Mouse (Mus musculus): ENCODE results near the gene Rln1. TPM values are rescaled to one million over a fixed set of nuclear protein-coding genes. Genes with fewer than 3 reads are reported as not detected.

Rln1 gene
- polyA plus RNA-seq, 1 experiment from 2014 or later: 1.2 TPM

DNA sequence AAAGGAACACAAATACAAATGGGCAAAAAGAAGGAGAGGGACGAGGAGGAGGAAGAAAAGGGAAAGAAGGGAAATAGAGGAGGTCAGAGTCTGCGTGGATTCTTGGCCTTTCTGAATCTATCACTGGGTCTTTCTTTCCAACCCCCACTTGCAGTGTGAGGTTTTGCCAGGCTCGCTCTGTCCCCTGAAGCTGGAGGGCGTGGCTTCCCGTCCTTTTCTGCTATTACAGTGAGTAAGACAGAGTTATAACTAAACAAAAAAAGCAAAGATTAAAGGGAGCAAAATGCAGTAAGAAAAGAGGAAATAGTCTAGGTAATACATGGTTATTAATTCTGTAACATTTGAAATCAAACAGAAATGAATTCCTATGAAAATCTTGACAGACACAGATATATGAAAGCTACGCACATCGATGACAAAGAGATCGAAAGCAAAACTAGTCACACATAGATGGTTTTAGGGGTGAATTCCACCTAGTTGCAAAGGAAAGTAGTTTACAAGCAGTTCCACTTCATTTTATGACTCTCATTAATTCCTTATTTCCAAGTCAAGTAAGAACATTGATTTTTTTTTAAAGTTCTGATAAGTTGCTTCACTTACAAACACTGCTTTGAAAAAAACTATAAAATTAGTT lies 10.9 kb downstream of the Rln1 start:
- H3K27me3 ChIP-seq (ENCODE audit: control insufficient read depth, insufficient read depth, low read length): no peaks in the 10 kb centered on the region
- 82% methylated on average over 8 of the region's 8 CpGs for WGBS
- no peak for ATAC-seq (ENCODE audit: insufficient read depth, low FRiP score, low TSS enrichment)

DNA sequence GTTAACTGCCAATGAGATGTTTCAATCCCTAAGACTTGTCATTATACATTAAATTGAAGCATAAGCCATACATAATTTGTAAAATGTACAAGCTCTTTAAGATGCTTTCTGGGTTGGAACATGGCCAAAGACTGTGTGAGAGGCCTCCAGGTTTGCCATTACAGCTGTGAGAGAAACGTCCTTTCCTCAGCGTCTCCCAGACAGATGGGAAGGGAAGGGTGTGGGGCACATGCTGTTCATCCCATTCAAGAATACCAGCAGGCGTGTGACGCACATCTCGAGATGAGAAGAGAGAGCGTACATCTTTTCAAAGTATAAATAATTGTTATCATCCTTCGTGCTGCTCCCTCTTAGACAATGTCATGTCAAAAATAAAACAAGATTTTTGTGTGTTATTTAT lies 21.8 kb downstream of the Rln1 start:
- H3K36me3 ChIP-seq (ENCODE audit: control insufficient read depth, insufficient read depth, low read length): peaks cover 4% of the 10 kb centered on the region; the same call in 1 of the 2 replicates
- ATAC-seq (ENCODE audit: insufficient read depth, low FRiP score, low TSS enrichment) (no peak), DNase-seq (ENCODE audit: low spot score) (no peak)
- 63% methylated on average over 7 of the region's 7 CpGs for WGBS
- 0 out of 2 replicates have a peak, but pooled peaks cover 3% of the 10 kb centered on the region for H3K9me3 ChIP-seq (ENCODE audit: control insufficient read depth, low read length)
- no peaks in the 10 kb centered on the region for H3K4me1 ChIP-seq (ENCODE audit: control insufficient read depth, insufficient read depth, low read length)
- H3K4me2 ChIP-seq (ENCODE audit: low read depth): no peak overlapping the region
- no peak overlapping the region for H3K4me3 ChIP-seq (ENCODE audit: low read depth, low read length)
- no peak overlapping the region for H3K9ac ChIP-seq (ENCODE audit: low read length)
- H3K27me3 ChIP-seq (ENCODE audit: control insufficient read depth, insufficient read depth, low read length): no peaks in the 10 kb centered on the region
- H3K27ac ChIP-seq (ENCODE audit: low read depth, low read length): no peak overlapping the region

More for the DNA sequence above, 10.9 kb downstream of the Rln1 start:
- Histone ChIP-seq H3K4me1 (ENCODE audit: control insufficient read depth, insufficient read depth, low read length) (no peaks in the 10 kb centered on the region), H3K36me3 (ENCODE audit: control insufficient read depth, insufficient read depth, low read length) (no peaks in the 10 kb centered on the region), H3K9me3 (ENCODE audit: control insufficient read depth, low read length) (no peaks in the 10 kb centered on the region), H3K9ac (ENCODE audit: low read length) (no peak overlapping the region), H3K4me3 (ENCODE audit: low read depth, low read length) (no peak overlapping the region), H3K27ac (ENCODE audit: low read depth, low read length) (no peak overlapping the region), H3K4me2 (ENCODE audit: low read depth) (no peak overlapping the region)
- no peak for DNase-seq (ENCODE audit: low spot score)

DNA sequence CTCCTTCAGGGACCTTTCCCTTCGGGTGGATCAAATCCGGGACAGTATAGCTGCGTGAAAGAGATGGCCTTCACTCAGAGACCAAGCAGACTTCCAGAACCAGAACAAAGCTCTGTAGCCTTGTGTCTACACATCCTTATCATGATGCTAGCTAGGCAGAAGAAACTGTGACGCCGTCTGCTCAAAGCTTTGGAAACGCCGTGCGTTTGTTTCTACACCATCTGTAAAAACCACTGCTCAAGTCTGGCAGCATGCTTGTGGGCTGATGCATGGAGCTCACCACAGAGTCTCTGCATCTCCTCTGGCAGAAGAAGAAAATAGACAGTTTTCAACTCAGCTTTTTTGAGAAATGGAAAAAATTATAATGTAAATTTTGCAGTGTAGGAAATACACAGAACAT lies 22.7 kb downstream of the Rln1 start:
- Histone ChIP-seq H3K36me3 (ENCODE audit: control insufficient read depth, insufficient read depth, low read length) (peaks cover 4% of the 10 kb centered on the region; the same call in 1 of the 2 replicates), H3K9me3 (ENCODE audit: control insufficient read depth, low read length) (0 out of 2 replicates have a peak, but pooled peaks cover 3% of the 10 kb centered on the region), H3K27me3 (ENCODE audit: control insufficient read depth, insufficient read depth, low read length) (no peaks in the 10 kb centered on the region), H3K4me1 (ENCODE audit: control insufficient read depth, insufficient read depth, low read length) (no peaks in the 10 kb centered on the region), H3K9ac (ENCODE audit: low read length) (no peak overlapping the region), H3K27ac (ENCODE audit: low read depth, low read length) (no peak overlapping the region), H3K4me3 (ENCODE audit: low read depth, low read length) (no peak overlapping the region), H3K4me2 (ENCODE audit: low read depth) (no peak overlapping the region)
- DNase-seq (ENCODE audit: low spot score) (no peak), ATAC-seq (ENCODE audit: insufficient read depth, low FRiP score, low TSS enrichment) (no peak)
- WGBS: 90% methylated on average over 8 of the region's 8 CpGs

DNA sequence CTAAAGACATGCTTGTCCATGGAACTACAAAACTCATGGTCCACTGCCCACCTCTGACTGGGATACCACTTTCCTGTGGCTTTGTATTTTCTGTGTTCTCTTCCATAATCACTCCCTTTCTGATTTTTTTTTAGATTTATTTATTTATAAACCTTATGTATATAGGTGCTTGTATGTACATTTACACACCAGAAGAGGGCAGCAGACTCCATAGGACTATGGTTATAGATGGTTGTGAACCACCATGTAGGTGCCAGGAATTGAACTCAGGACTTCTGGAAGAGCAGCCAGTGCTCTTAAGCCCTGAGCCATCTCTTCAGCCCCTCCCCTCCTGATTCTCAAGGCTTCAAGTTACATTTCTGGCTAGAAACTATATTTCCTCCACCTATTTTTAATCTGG lies 25.6 kb downstream of the Rln1 start:
- H3K9ac ChIP-seq (ENCODE audit: low read length): no peak overlapping the region
- no peaks in the 10 kb centered on the region for H3K4me1 ChIP-seq (ENCODE audit: control insufficient read depth, insufficient read depth, low read length)
- no peak overlapping the region for H3K4me2 ChIP-seq (ENCODE audit: low read depth)
- no peaks in the 10 kb centered on the region for H3K27me3 ChIP-seq (ENCODE audit: control insufficient read depth, insufficient read depth, low read length)
- no peak overlapping the region for H3K27ac ChIP-seq (ENCODE audit: low read depth, low read length)
- no peak overlapping the region for H3K4me3 ChIP-seq (ENCODE audit: low read depth, low read length)
- H3K36me3 ChIP-seq (ENCODE audit: control insufficient read depth, insufficient read depth, low read length): no peaks in the 10 kb centered on the region
- no peaks in the 10 kb centered on the region for H3K9me3 ChIP-seq (ENCODE audit: control insufficient read depth, low read length)
- no peak for ATAC-seq (ENCODE audit: insufficient read depth, low FRiP score, low TSS enrichment)
- DNase-seq (ENCODE audit: low spot score): no peak

DNA sequence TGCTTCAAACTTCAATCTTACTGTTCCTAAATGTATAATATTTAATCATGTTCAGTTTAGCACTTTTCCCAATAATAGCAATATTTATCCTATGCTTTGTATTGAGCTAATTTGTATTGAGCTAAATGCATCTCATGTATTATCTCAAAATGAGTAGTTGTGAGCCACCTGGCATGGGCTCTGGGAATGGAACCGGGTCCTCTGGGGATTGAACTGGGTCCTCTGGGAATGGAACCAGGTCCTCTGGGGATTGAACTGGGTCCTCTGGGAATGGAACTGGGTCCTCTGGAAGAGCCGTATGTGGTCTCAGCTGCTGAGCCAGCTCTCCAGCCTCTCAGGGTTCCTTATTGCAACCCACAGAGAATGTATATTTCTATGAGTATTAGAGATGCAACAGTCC lies 32.4 kb downstream of the Rln1 start:
- Histone ChIP-seq H3K4me2 (ENCODE audit: low read depth) (no peak overlapping the region), H3K27me3 (ENCODE audit: control insufficient read depth, insufficient read depth, low read length) (no peaks in the 10 kb centered on the region), H3K4me3 (ENCODE audit: low read depth, low read length) (no peak overlapping the region), H3K27ac (ENCODE audit: low read depth, low read length) (no peak overlapping the region), H3K36me3 (ENCODE audit: control insufficient read depth, insufficient read depth, low read length) (no peaks in the 10 kb centered on the region), H3K9ac (ENCODE audit: low read length) (no peak overlapping the region), H3K9me3 (ENCODE audit: control insufficient read depth, low read length) (no peaks in the 10 kb centered on the region), H3K4me1 (ENCODE audit: control insufficient read depth, insufficient read depth, low read length) (no peaks in the 10 kb centered on the region)
- 90% methylated on average over 2 of the region's 2 CpGs for WGBS
- ATAC-seq (ENCODE audit: insufficient read depth, low FRiP score, low TSS enrichment): no peak
- DNase-seq (ENCODE audit: low spot score): no peak

DNA sequence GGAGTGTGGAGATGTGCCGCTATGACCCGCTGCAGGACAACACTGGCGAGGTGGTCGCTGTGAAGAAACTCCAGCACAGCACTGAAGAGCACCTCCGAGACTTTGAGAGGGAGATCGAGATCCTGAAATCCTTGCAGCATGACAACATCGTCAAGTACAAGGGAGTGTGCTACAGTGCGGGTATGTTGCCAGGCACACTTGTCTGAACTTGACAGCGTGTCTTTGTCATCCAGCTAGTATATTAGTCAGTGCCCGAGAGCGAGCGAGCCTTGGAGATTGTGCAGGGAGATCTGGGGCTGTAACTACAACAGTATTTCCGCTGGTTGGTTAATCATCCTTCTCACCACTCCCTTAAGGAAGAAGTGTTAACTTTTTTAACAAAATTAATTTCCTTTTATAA lies 33.6 kb downstream of the Rln1 start:
- Histone ChIP-seq H3K4me1 (ENCODE audit: control insufficient read depth, insufficient read depth, low read length) (no peaks in the 10 kb centered on the region), H3K9ac (ENCODE audit: low read length) (no peak overlapping the region), H3K27me3 (ENCODE audit: control insufficient read depth, insufficient read depth, low read length) (no peaks in the 10 kb centered on the region), H3K36me3 (ENCODE audit: control insufficient read depth, insufficient read depth, low read length) (no peaks in the 10 kb centered on the region), H3K27ac (ENCODE audit: low read depth, low read length) (no peak overlapping the region), H3K9me3 (ENCODE audit: control insufficient read depth, low read length) (no peaks in the 10 kb centered on the region), H3K4me3 (ENCODE audit: low read depth, low read length) (no peak overlapping the region), H3K4me2 (ENCODE audit: low read depth) (no peak overlapping the region)
- WGBS: 91% methylated on average over 13 of the region's 13 CpGs
- ATAC-seq (ENCODE audit: insufficient read depth, low FRiP score, low TSS enrichment): no peak
- no peak for DNase-seq (ENCODE audit: low spot score)

DNA sequence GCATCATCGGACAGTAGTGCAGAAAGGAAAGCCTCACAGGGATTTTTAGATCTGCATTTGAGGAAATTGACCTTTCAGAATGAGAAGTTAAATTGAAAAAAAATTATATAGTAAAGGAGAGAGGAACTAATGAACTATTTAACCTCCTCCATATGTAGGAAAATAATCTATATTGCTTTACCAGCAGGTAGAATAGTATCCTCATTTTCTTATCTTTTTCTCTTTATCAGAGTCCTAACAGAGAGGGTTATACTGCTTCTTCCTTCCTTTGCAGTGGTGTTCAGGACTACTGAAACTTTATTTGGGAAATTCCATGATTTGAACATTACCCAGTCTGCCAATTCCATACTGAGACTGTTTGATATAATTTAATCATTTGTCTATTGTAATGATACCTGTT lies 37.1 kb downstream of the Rln1 start:
- H3K4me2 ChIP-seq (ENCODE audit: low read depth): no peak overlapping the region
- no peaks in the 10 kb centered on the region for H3K27me3 ChIP-seq (ENCODE audit: control insufficient read depth, insufficient read depth, low read length)
- H3K36me3 ChIP-seq (ENCODE audit: control insufficient read depth, insufficient read depth, low read length): no peaks in the 10 kb centered on the region
- 98% methylated on average over 1 of the region's 1 CpGs for WGBS
- DNase-seq (ENCODE audit: low spot score) (no peak), ATAC-seq (ENCODE audit: insufficient read depth, low FRiP score, low TSS enrichment) (no peak)
- H3K4me3 ChIP-seq (ENCODE audit: low read depth, low read length): no peak overlapping the region
- H3K27ac ChIP-seq (ENCODE audit: low read depth, low read length): no peak overlapping the region
- H3K4me1 ChIP-seq (ENCODE audit: control insufficient read depth, insufficient read depth, low read length): no peaks in the 10 kb centered on the region
- no peaks in the 10 kb centered on the region for H3K9me3 ChIP-seq (ENCODE audit: control insufficient read depth, low read length)
- H3K9ac ChIP-seq (ENCODE audit: low read length): no peak overlapping the region

DNA sequence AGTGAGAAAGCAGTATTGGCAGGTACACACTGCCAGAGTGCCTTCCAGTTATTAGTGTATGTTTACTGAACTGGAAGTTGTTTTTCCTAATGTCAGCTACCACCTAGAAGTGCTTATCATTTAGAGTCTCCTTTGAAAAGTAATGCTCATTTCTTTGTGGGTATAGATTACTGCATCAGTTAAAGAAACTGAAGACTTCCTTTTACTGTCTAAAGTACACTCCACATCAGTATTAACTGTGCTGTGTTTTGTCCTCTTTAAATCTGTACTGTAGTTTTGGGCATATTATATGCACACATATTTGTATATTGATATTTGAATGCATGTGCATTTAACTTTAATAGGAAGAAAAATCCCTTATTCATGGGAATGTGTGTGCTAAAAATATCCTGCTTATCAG lies 38.3 kb downstream of the Rln1 start:
- no peaks in the 10 kb centered on the region for H3K27me3 ChIP-seq (ENCODE audit: control insufficient read depth, insufficient read depth, low read length)
- no peaks in the 10 kb centered on the region for H3K4me1 ChIP-seq (ENCODE audit: control insufficient read depth, insufficient read depth, low read length)
- no peaks in the 10 kb centered on the region for H3K9me3 ChIP-seq (ENCODE audit: control insufficient read depth, low read length)
- ATAC-seq (ENCODE audit: insufficient read depth, low FRiP score, low TSS enrichment): no peak
- H3K9ac ChIP-seq (ENCODE audit: low read length): no peak overlapping the region
- DNase-seq (ENCODE audit: low spot score): no peak
- H3K4me2 ChIP-seq (ENCODE audit: low read depth): no peak overlapping the region
- H3K27ac ChIP-seq (ENCODE audit: low read depth, low read length): no peak overlapping the region
- H3K4me3 ChIP-seq (ENCODE audit: low read depth, low read length): no peak overlapping the region
- H3K36me3 ChIP-seq (ENCODE audit: control insufficient read depth, insufficient read depth, low read length): 0 out of 2 replicates have a peak, but pooled peaks cover 3% of the 10 kb centered on the region

DNA sequence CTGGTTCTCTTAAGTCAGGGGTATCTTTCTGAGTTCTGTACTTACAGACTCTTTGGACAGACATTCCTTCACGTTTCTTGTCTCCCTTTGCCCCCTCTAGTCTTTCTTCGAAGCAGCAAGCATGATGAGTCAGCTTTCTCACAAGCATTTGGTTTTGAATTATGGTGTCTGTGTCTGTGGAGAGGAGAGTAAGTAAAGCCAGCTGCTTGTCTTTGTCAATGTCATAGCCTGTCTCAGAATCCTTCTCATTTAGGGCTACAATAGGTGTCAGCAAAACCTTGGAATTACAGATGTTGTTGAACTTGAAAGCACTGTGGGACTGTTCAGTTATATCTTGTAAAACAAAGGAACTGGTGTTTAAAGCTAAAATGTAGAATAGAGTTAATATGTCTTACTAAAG lies 39.7 kb downstream of the Rln1 start:
- Histone ChIP-seq H3K4me2 (ENCODE audit: low read depth) (no peak overlapping the region), H3K9me3 (ENCODE audit: control insufficient read depth, low read length) (no peaks in the 10 kb centered on the region), H3K4me3 (ENCODE audit: low read depth, low read length) (no peak overlapping the region), H3K4me1 (ENCODE audit: control insufficient read depth, insufficient read depth, low read length) (no peaks in the 10 kb centered on the region), H3K27ac (ENCODE audit: low read depth, low read length) (no peak overlapping the region), H3K36me3 (ENCODE audit: control insufficient read depth, insufficient read depth, low read length) (0 out of 2 replicates have a peak, but pooled peaks cover 3% of the 10 kb centered on the region), H3K9ac (ENCODE audit: low read length) (no peak overlapping the region), H3K27me3 (ENCODE audit: control insufficient read depth, insufficient read depth, low read length) (no peaks in the 10 kb centered on the region)
- 73% methylated on average over 2 of the region's 2 CpGs for WGBS
- ATAC-seq (ENCODE audit: insufficient read depth, low FRiP score, low TSS enrichment) (no peak), DNase-seq (ENCODE audit: low spot score) (no peak)
